Mouse (Mus musculus) liver, postnatal 0 days (tissue): ENCODE measurements around the gene Haus2.

Source experiments
- CTCF ChIP-seq: sonication (generic); IDR thresholded peaks from 2 replicates; pipeline ENCODE4 v1.5.1; 2016; ENCODE audit warnings: antibody characterized with exemption, low read depth
- EP300 ChIP-seq: IDR thresholded peaks from 2 replicates; pipeline ENCODE4 v1.6.1; 2016; ENCODE audit warnings: antibody characterized with exemption, low read depth, mild to moderate bottlenecking

DNA sequence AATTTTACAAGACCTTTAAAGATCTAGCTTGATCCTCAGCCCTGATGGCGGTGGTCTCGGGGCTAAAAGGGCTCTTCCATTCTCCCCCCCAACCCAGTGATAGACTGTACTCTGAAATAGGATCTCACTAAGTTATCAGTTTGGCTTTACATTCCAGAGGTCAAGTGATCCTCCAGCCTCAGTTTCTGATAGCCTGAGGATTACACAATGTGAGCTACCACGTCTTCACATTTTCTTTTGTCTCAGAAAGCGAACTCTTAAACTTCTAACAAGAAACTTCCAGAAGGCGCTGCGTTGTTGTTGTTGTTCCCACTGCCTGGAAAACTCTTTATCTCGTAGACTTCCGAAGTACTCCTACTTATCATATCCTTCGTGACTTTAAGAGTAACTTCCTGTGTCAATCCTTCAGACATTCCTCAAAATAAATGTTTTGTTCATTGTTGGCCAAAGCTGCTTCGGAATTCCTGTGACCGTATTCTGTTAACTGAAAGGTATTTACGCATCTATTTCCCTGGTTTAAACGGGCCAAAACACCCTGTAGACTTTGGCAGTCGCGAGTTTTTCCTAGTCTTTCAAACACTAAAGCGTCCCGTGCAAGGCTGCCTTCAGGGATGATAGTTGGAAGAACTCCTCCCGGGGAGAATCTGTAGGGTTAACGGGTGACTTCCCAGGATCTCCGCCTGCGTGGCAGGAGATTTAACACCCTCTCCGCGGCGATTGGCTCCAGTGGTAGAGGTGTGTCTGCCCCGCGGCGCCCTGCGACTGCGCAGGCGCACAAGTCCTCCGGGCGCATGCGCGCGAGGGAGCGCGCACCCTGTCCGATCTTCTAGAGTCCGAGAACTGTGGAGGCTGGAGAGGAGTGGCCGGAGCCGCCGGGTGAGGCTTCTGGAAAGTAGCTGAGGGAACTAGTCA lies 42.0 kb upstream of the Haus2 start, which contains the start of gene Snap23:
- TF ChIP-seq CTCF (no peak), EP300 (peak; percentile 59; the same call in 1 of the 2 replicates)
